8 mouse cellular contexts compared by ENCODE assay signal in the genomic region with DNA sequence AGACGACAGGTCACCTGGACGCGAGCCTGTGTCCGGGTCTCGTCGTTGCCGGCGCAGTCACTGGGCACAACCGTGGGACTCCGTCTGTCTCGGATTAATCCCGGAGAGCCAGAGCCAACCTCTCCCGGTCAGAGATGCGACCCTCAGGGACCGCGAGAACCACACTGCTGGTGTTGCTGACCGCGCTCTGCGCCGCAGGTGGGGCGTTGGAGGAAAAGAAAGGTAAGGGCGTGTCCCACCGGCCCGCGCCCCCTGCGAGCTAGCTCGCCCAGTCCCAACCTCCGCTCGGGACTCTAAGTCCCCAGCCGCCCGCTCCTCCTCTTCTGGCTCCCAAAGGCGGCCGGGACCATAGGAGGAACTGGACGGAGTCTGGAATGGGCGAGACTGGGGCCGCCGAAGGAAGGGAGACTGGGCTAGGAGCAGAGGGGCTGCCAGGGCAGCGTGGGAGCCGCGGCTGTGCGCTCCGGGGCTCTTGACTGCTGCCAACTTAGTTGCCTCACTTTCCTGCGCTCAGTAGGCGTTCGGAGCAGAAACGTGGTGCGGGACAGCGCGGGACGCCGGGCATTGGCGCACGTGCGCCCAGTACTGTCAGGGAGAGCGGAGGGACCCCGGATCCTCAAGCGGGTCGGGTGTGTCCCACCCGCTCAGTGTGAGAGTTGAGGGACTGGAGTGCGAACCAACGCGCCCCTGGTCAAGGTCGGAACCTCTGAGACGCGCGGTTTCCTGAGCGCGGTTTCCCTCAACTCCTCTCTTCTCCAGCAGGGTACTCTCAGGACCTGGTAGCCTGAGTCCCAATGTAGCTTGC. TPM values are rescaled to one million over a fixed set of nuclear protein-coding genes. Genes with fewer than 3 reads are reported as not detected.
DNase-seq lines count a peak whose midpoint lies in the region; ATAC-seq and TF ChIP-seq lines count a peak whose summit lies in the region.

No protein-coding gene starts in this region.

- H3K4me3 ChIP-seq in cerebellum, adult 2 months (replicated peaks; ENCODE audit: insufficient read depth, low read depth, low read length), result peak overlapping the region; percentile 43
- peak overlapping the region; percentile 91 for H3K4me3 ChIP-seq in intestine, postnatal 0 days (ENCODE audit: low read depth, low read length)
- H3K4me3 ChIP-seq in lung, postnatal 0 days (ENCODE audit: low read depth, low read length), result peak overlapping the region; percentile 53
- peak overlapping the region; percentile 87 for H3K4me3 ChIP-seq in small intestine, adult 2 months (ENCODE audit: low read depth, low read length)

- no peak for TF ChIP-seq CTCF in cerebellum, adult 2 months (IDR thresholded peaks at IDR 0.05; ENCODE audit: borderline replicate concordance, insufficient read depth, low read depth, low read length)
- TF ChIP-seq CTCF in intestine, postnatal 0 days (IDR thresholded peaks at IDR 0.05; ENCODE audit: low read depth), result peak; percentile 55
- TF ChIP-seq CTCF in lung, postnatal 0 days (IDR thresholded peaks at IDR 0.05), result peak; percentile 48
- no peak for TF ChIP-seq CTCF in small intestine, adult 2 months (IDR thresholded peaks at IDR 0.05; ENCODE audit: extremely low read depth, insufficient read length, insufficient replicate concordance, low read depth, low read length)

- H3K27me3 ChIP-seq in cerebellum, adult 2 months (ENCODE audit: control insufficient read depth, insufficient read depth, low read length), result no peaks in the 10 kb centered on the region
- no peaks in the 10 kb centered on the region for H3K27me3 ChIP-seq in intestine, postnatal 0 days (replicated peaks; ENCODE audit: control insufficient read depth, insufficient read depth, low read length)
- no peaks in the 10 kb centered on the region for H3K27me3 ChIP-seq in lung, postnatal 0 days (replicated peaks; ENCODE audit: insufficient read depth, low read length)
- H3K27me3 ChIP-seq in small intestine, adult 2 months (ENCODE audit: control insufficient read depth, insufficient read depth, low read length), result no peaks in the 10 kb centered on the region

- under 1% methylated on average over 66 of the region's 68 CpGs for WGBS in cerebellum, adult 2 months
- under 1% methylated on average over 62 of the region's 68 CpGs for WGBS in intestine, postnatal 0 days
- under 1% methylated on average over 62 of the region's 68 CpGs for WGBS in lung, postnatal 0 days
- WGBS in small intestine, adult 2 months, result under 1% methylated on average over 68 of the region's 68 CpGs

- peak overlapping the region; percentile 58 for H3K9ac ChIP-seq in intestine, postnatal 0 days (ENCODE audit: low read depth, low read length)
- H3K9ac ChIP-seq in lung, postnatal 0 days (replicated peaks; ENCODE audit: low read depth), result peak overlapping the region; percentile 55

- no peaks in the 10 kb centered on the region for H3K36me3 ChIP-seq in intestine, postnatal 0 days (ENCODE audit: control insufficient read depth, insufficient read depth)
- H3K36me3 ChIP-seq in lung, postnatal 0 days (ENCODE audit: insufficient read depth, low read length), result no peaks in the 10 kb centered on the region
- no peaks in the 10 kb centered on the region for H3K36me3 ChIP-seq in small intestine, adult 2 months (ENCODE audit: control insufficient read depth, insufficient read depth, low read length)

- no peak for TF ChIP-seq EP300 in lung, postnatal 0 days (IDR thresholded peaks at IDR 0.05)

- peak overlapping the region; percentile 98 for H3K4me2 ChIP-seq in intestine, postnatal 0 days (replicated peaks; ENCODE audit: low read depth)
- H3K4me2 ChIP-seq in lung, postnatal 0 days (replicated peaks; ENCODE audit: low read depth, low read length), result peak overlapping the region; percentile 86

- peak; percentile 71 for ATAC-seq in intestine, postnatal 0 days
- peak; percentile 43 for ATAC-seq in lung, postnatal 0 days

- no peaks in the 10 kb centered on the region for H3K9me3 ChIP-seq in intestine, postnatal 0 days (ENCODE audit: control insufficient read depth)
- no peaks in the 10 kb centered on the region for H3K9me3 ChIP-seq in lung, postnatal 0 days (ENCODE audit: low read length)

- peak in 1 of 2 experiments; percentile 2 for DNase-seq in cerebellum, adult 2 months
- DNase-seq in cerebellum, adult 8-10 months, result no peak
- peak; percentile 68 for DNase-seq in R1 (ENCODE audit: low read depth, low spot score)
- peak; percentile 44 for DNase-seq in gastrocnemius, postnatal 10 days
- DNase-seq in lung, postnatal 0 days (ENCODE audit: low spot score), result peak; percentile 71
- no peak for DNase-seq in spleen, postnatal 14 days (ENCODE audit: low spot score in 2 of 2)

- H3K27ac ChIP-seq in cerebellum, adult 2 months (ENCODE audit: insufficient read depth, low read length), result no peak overlapping the region
- peak overlapping the region; percentile 58 for H3K27ac ChIP-seq in intestine, postnatal 0 days (ENCODE audit: low read depth, low read length)
- peak overlapping the region; percentile 74 for H3K27ac ChIP-seq in lung, postnatal 0 days (ENCODE audit: low read length)
- peak overlapping the region; percentile 70 for H3K27ac ChIP-seq in small intestine, adult 2 months (ENCODE audit: insufficient read depth, low read depth, low read length)

- no peaks in the 10 kb centered on the region for H3K4me1 ChIP-seq in cerebellum, adult 2 months (ENCODE audit: control insufficient read depth, insufficient read depth, low read length)
- H3K4me1 ChIP-seq in intestine, postnatal 0 days (replicated peaks; ENCODE audit: control insufficient read depth, insufficient read depth, low read length), result no peaks in the 10 kb centered on the region
- no peaks in the 10 kb centered on the region for H3K4me1 ChIP-seq in lung, postnatal 0 days (ENCODE audit: insufficient read depth, low read depth, low read length)
- peaks cover 2% of the 10 kb centered on the region; the same call in 1 of the 2 replicates for H3K4me1 ChIP-seq in small intestine, adult 2 months (ENCODE audit: control insufficient read depth, insufficient read depth, insufficient read length, low read length)

- no peak for TF ChIP-seq POLR2A in cerebellum, adult 2 months (IDR thresholded peaks at IDR 0.05; ENCODE audit: borderline replicate concordance, insufficient read depth, low read length)
- no peak for TF ChIP-seq POLR2A in small intestine, adult 2 months (IDR thresholded peaks at IDR 0.05; ENCODE audit: low read depth, low read length)

RNA-seq across cellular contexts. Expression of a gene that starts 0.5 kb away (rescaled TPM):
- polyA plus RNA-seq in cerebellum, adult 2 months (2012; rRNA removed), result 3.9 and 4.8 TPM in 2 replicates
- 10 to 100 TPM; 24.3 to 25.4 TPM for total RNA-seq in gastrocnemius, postnatal 10 days (2021)
- 5.0 and 7.0 TPM in 2 replicates for polyA plus RNA-seq in intestine, postnatal 0 days (2015; fragmentation: Nextera tagmentation; extraction: Ambion mirVana)
- polyA plus RNA-seq in lung, postnatal 0 days (2015; fragmentation: Nextera tagmentation; extraction: Ambion mirVana), result 9.3 and 14.5 TPM in 2 replicates
- polyA plus RNA-seq in small intestine, adult 2 months (2012; rRNA removed), result 26.3 and 63.3 TPM in 2 replicates

Comparison
In these comparisons a context has a peak if more than half of its experiments do, and no peak if none do; other contexts are left out.
1. DNase-seq: peak in R1 (single experiment), gastrocnemius, postnatal 10 days (single experiment) and lung, postnatal 0 days (single experiment); none in cerebellum, adult 8-10 months (single experiment) and spleen, postnatal 14 days (0 of 2).
2. CTCF ChIP-seq: peak in intestine, postnatal 0 days (single experiment) and lung, postnatal 0 days (single experiment); none in cerebellum, adult 2 months (single experiment) and small intestine, adult 2 months (single experiment).
3. Peak in every context shown above with its lines, with median percentiles within 50 percentile points of each other: H3K4me3 ChIP-seq.